Mouse (Mus musculus): ENCODE data around the gene Olfr523. TPM values are rescaled to one million over a fixed set of nuclear protein-coding genes. Genes with fewer than 3 reads are reported as not detected.

The Olfr523 gene
- polyA plus RNA-seq, 1 experiment from 2014 or later: not detected

DNA sequence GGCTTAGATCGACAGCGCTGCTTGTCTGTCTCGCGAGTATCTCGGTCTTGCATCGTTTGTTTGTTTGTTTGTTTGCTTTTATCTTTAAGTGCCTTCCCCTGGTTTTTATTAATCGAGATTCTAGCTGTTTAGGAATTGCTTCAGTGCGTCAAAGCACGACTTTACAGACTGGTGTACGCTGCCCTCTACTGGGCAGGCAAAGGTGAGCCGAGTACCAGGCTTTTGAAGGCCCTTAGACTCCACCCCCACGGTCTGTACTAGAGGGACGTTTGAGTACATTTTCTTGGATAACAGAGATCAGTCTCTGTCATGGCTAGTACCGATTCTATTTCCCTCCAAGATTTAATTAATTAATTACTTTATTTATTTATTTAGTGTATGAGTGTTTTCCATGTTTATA, 31.7 kb upstream of the Olfr523 start:
- no peak overlapping the region; the same call in 1 of the 2 replicates for H3K9ac ChIP-seq
- no peak for ATAC-seq
- WGBS: 6% methylated on average over 14 of the region's 14 CpGs
- no peak overlapping the region for H3K4me3 ChIP-seq
- peaks cover 7% of the 10 kb centered on the region for H3K4me1 ChIP-seq
- H3K27ac ChIP-seq: no peak overlapping the region
- no peaks in the 10 kb centered on the region for H3K36me3 ChIP-seq (ENCODE audit: poor library complexity, severe bottlenecking)
- H3K27me3 ChIP-seq: no peaks in the 10 kb centered on the region
- no peaks in the 10 kb centered on the region for H3K9me3 ChIP-seq (replicated peaks)
- no peak overlapping the region for H3K4me2 ChIP-seq

DNA sequence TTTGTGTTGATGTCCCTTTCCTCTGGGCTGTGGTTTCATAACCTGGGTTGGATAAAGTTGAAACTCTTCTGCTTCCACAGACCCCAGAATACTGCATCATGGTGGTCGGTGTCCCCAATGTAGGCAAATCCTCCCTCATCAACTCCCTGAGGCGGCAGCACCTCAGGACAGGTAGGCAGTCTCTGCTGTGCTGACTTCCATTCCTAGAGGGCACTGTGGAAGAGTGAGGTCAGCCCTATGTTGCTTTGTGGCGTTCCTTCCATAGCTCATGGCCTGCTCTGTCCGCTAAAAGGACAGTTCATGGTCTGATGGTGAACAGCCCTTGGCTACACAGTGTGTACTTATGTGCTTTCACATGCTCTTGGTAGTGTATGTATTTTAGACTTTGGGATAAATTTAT, 28.5 kb upstream of the Olfr523 start:
- no peak overlapping the region for H3K9ac ChIP-seq
- no peaks in the 10 kb centered on the region for H3K27me3 ChIP-seq
- H3K36me3 ChIP-seq (ENCODE audit: poor library complexity, severe bottlenecking): peaks cover 13% of the 10 kb centered on the region; the same call in 1 of the 2 replicates
- WGBS: 87% methylated on average over 4 of the region's 4 CpGs
- H3K4me1 ChIP-seq: no peaks in the 10 kb centered on the region
- H3K9me3 ChIP-seq (replicated peaks): no peaks in the 10 kb centered on the region
- no peak overlapping the region for H3K27ac ChIP-seq
- no peak for ATAC-seq
- H3K4me2 ChIP-seq: no peak overlapping the region
- no peak overlapping the region for H3K4me3 ChIP-seq

DNA sequence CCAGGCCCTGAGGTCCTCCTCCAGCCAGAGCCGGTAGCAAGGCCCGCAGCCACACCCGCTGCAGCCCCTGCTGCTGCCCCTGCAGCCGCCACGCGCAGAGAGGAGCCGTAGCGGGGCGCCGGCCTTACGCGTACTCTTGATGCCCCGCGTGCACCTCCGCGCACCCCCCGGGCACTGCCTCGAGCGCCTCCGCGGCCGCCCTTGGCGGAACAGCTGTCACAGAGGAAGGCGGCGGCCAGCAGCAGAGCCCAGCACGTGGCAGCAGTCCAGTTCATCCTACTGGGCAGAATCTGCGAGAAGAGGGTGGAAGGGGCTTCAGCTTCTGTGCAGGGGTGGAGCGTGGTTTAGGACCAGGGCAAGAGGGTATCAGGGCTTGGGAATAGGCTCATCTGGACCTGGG, 19.6 kb upstream of the Olfr523 start:
- H3K27me3 ChIP-seq: peaks cover 27% of the 10 kb centered on the region
- H3K9me3 ChIP-seq (replicated peaks): no peaks in the 10 kb centered on the region
- ATAC-seq: 0 out of 2 replicates have a peak, but pooled peaks have one; percentile 34
- H3K4me2 ChIP-seq: peak overlapping the region; percentile 60
- H3K4me1 ChIP-seq: peaks cover 17% of the 10 kb centered on the region
- no peak overlapping the region for H3K27ac ChIP-seq
- WGBS: 5% methylated on average over 28 of the region's 28 CpGs
- no peaks in the 10 kb centered on the region for H3K36me3 ChIP-seq (ENCODE audit: poor library complexity, severe bottlenecking)
- peak overlapping the region; percentile 41 for H3K4me3 ChIP-seq
- peak overlapping the region; percentile 64 for H3K9ac ChIP-seq

DNA sequence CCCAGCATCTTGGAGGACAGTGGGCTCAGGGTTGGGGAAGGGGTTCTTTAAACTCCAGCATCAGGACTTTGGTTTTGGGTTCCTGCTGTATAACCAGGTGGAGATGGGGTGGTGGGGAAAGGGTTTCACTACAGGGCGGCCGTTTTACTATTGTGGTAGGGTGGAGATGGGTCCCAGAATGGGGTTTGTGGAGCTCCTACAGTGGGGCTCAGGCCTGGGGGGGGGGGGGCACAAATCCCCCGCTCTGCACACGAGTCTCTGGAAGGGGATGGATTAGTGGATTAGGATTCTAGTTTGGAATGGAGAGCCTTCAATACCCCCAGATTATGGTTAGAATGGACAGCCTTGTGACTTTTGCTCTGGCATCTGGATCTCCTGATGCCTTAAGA, 19.2 kb upstream of the Olfr523 start:
- no peak overlapping the region for H3K27ac ChIP-seq
- H3K36me3 ChIP-seq (ENCODE audit: poor library complexity, severe bottlenecking): no peaks in the 10 kb centered on the region
- peak overlapping the region; percentile 60 for H3K4me2 ChIP-seq
- peaks cover 17% of the 10 kb centered on the region for H3K4me1 ChIP-seq
- peak overlapping the region; percentile 64 for H3K9ac ChIP-seq
- H3K4me3 ChIP-seq: peak overlapping the region; percentile 41
- H3K27me3 ChIP-seq: peaks cover 30% of the 10 kb centered on the region
- H3K9me3 ChIP-seq (replicated peaks): no peaks in the 10 kb centered on the region
- WGBS: 15% methylated on average over 4 of the region's 4 CpGs
- ATAC-seq: 0 out of 2 replicates have a peak, but pooled peaks have one; percentile 25

GRCm38 (mm10) chr7:140154218-140154927, 18.6 kb upstream of the Olfr523 start, which contains the start of gene Sprn:
Sprn (minus strand) TSS chr7:140154877.
- Histone ChIP-seq H3K27me3 (peaks cover 30% of the 10 kb centered on the region), H3K27ac (no peak within 1 kb of the TSS; the same call in 1 of the 2 replicates)
- WGBS: 2% methylated on average over 28 of the region's 28 CpGs

GRCm38 (mm10) chr7:140160363-140160762, 12.7 kb upstream of the Olfr523 start:
- ATAC-seq: no peak
- no peak overlapping the region for H3K4me2 ChIP-seq
- H3K27ac ChIP-seq: no peak overlapping the region
- WGBS: 74% methylated on average over 3 of the region's 3 CpGs
- H3K4me3 ChIP-seq: no peak overlapping the region
- no peak overlapping the region for H3K9ac ChIP-seq
- H3K4me1 ChIP-seq: no peaks in the 10 kb centered on the region
- no peaks in the 10 kb centered on the region for H3K36me3 ChIP-seq (ENCODE audit: poor library complexity, severe bottlenecking)
- no peaks in the 10 kb centered on the region for H3K9me3 ChIP-seq (replicated peaks)
- H3K27me3 ChIP-seq: peaks cover 4% of the 10 kb centered on the region; the same call in 1 of the 2 replicates

More at GRCm38 (mm10) chr7:140154218-140154927, 18.6 kb upstream of the Olfr523 start, which contains the start of gene Sprn:
- Histone ChIP-seq H3K4me1 (peaks cover 17% of the 10 kb centered on the region), H3K4me2 (peak within 1 kb of the TSS; percentile 60), H3K36me3 (ENCODE audit: poor library complexity, severe bottlenecking) (no peaks in the 10 kb centered on the region), H3K9ac (peak within 1 kb of the TSS; percentile 64), H3K4me3 (peak within 1 kb of the TSS; percentile 41), H3K9me3 (replicated peaks) (no peaks in the 10 kb centered on the region)
- ATAC-seq: peak; percentile 72

GRCm38 (mm10) chr7:140164664-140165063, 8.4 kb upstream of the Olfr523 start, which contains the start of gene Olfr522:
Olfr522 (minus strand) TSS chr7:140164764.
- no peaks in the 10 kb centered on the region for H3K4me1 ChIP-seq

DNA sequence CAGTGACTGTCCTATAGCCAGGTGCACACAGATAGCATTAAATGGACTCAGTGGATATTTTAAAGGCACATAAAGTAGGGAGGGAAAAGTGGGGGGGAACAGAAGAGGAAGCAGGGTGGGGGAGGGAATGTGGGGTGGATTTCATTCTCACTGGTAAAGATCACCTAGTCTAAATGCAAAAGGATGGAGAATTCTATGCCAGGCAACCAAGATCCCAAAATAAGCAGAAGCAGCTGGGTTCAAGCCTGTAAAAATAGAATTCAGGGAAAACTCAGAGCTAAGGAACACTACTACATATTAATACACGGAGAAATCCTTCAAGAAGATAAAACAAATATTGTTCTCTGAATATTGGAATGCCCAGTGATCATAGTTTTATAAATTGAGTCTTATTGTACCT, 5.1 kb upstream of the Olfr523 start:
- no peak overlapping the region for H3K27ac ChIP-seq
- H3K36me3 ChIP-seq (ENCODE audit: poor library complexity, severe bottlenecking): no peaks in the 10 kb centered on the region
- no peak overlapping the region for H3K4me3 ChIP-seq
- H3K9ac ChIP-seq: no peak overlapping the region
- no peak for ATAC-seq
- H3K27me3 ChIP-seq: no peaks in the 10 kb centered on the region
- H3K4me2 ChIP-seq: no peak overlapping the region
- no peaks in the 10 kb centered on the region for H3K9me3 ChIP-seq (replicated peaks)
- no peaks in the 10 kb centered on the region for H3K4me1 ChIP-seq
- 80% methylated on average over 1 of the region's 1 CpGs for WGBS

More at GRCm38 (mm10) chr7:140164664-140165063, 8.4 kb upstream of the Olfr523 start, which contains the start of gene Olfr522:
- Histone ChIP-seq H3K4me2 (no peak within 1 kb of the TSS), H3K36me3 (ENCODE audit: poor library complexity, severe bottlenecking) (no peaks in the 10 kb centered on the region), H3K4me3 (no peak within 1 kb of the TSS), H3K9me3 (replicated peaks) (no peaks in the 10 kb centered on the region), H3K27me3 (no peaks in the 10 kb centered on the region), H3K9ac (no peak within 1 kb of the TSS), H3K27ac (no peak within 1 kb of the TSS)
- ATAC-seq: no peak
- 81% methylated on average over 7 of the region's 7 CpGs for WGBS

DNA sequence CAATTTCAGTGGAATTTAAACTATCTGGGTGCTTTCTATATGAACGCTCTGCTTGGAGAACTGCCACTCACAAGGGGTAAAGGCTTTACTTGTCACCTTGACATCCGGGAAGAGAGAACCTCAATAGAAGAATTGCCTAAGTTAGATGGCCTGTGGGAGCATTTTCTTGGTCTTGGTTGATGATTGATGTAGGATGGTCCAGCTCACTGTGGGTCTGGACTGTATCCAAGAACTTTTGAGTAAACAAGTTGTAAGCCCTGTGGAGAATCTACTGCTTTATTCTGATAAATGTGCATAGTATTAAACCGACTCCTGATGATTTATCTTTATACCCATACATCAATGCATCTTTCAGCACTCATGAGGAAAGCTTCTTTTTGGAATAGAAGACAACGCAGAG, 3.6 kb upstream of the Olfr523 start:
- H3K27me3 ChIP-seq: no peaks in the 10 kb centered on the region
- H3K4me3 ChIP-seq: no peak overlapping the region
- H3K36me3 ChIP-seq (ENCODE audit: poor library complexity, severe bottlenecking): no peaks in the 10 kb centered on the region
- H3K27ac ChIP-seq: no peak overlapping the region
- no peak overlapping the region for H3K9ac ChIP-seq
- no peak for ATAC-seq
- no peaks in the 10 kb centered on the region for H3K9me3 ChIP-seq (replicated peaks)
- H3K4me1 ChIP-seq: no peaks in the 10 kb centered on the region
- 85% methylated on average over 4 of the region's 4 CpGs for WGBS
- no peak overlapping the region for H3K4me2 ChIP-seq

- no peaks in the 10 kb centered on the region for H3K27me3 ChIP-seq
- H3K4me1 ChIP-seq: no peaks in the 10 kb centered on the region
- no peak for ATAC-seq
- 97% methylated on average over 3 of the region's 3 CpGs for WGBS
- H3K27ac ChIP-seq: no peak overlapping the region
- H3K4me3 ChIP-seq: no peak overlapping the region
- H3K9me3 ChIP-seq (replicated peaks): no peaks in the 10 kb centered on the region
- H3K4me2 ChIP-seq: no peak overlapping the region
- no peak overlapping the region for H3K9ac ChIP-seq
- no peaks in the 10 kb centered on the region for H3K36me3 ChIP-seq (ENCODE audit: poor library complexity, severe bottlenecking)
Measured at GRCm38 (mm10) chr7:140170863-140171262, 2.2 kb upstream of the Olfr523 start.

DNA sequence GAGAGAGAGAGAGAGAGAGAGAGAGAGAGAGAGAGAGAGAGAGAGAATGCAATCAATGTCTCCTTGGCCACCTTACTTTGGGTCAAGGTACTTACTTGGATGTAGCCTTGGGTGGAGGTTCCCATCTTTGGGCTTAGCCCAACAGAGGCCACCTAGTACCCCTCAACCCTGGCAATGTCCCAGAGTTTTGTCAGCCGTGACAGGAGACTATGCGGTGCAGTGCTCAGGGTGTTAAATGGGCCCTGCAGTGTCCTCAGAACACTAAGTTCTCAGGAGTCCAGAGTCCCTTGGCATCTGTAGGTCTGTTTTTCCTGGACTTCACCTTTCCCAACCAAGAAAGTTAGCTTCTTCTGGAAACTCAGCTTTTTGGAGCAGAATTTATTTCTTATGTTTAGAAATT, 6.2 kb downstream of the Olfr523 start:
- no peaks in the 10 kb centered on the region for H3K36me3 ChIP-seq (ENCODE audit: poor library complexity, severe bottlenecking)
- H3K27me3 ChIP-seq: no peaks in the 10 kb centered on the region
- H3K9me3 ChIP-seq (replicated peaks): no peaks in the 10 kb centered on the region
- no peak overlapping the region for H3K4me3 ChIP-seq
- 71% methylated on average over 2 of the region's 2 CpGs for WGBS
- no peak overlapping the region for H3K4me2 ChIP-seq
- no peak overlapping the region for H3K27ac ChIP-seq
- H3K9ac ChIP-seq: no peak overlapping the region
- no peak for ATAC-seq
- no peaks in the 10 kb centered on the region for H3K4me1 ChIP-seq

GRCm38 (mm10) chr7:140180692-140181091, 7.7 kb downstream of the Olfr523 start:
- Histone ChIP-seq H3K27ac (no peak overlapping the region), H3K4me3 (no peak overlapping the region), H3K4me1 (no peaks in the 10 kb centered on the region), H3K9ac (no peak overlapping the region), H3K36me3 (ENCODE audit: poor library complexity, severe bottlenecking) (no peaks in the 10 kb centered on the region), H3K4me2 (no peak overlapping the region), H3K27me3 (0 out of 2 replicates have a peak, but pooled peaks cover under 1% of the 10 kb centered on the region), H3K9me3 (replicated peaks) (no peaks in the 10 kb centered on the region)
- WGBS: 87% methylated on average over 2 of the region's 2 CpGs
- ATAC-seq: no peak
